Mouse (Mus musculus): ENCODE measurements around the gene Dnah2. TPM values are rescaled to one million over a fixed set of nuclear protein-coding genes. Genes with fewer than 3 reads are reported as not detected.
A peak's percentile ranks its signal among the peaks of the same experiment; 100 is the strongest.

Dnah2 gene
- total RNA-seq, 1 experiment from 2014 or later = 0.12 TPM

- no peak for ATAC-seq (ENCODE audit: extremely low read depth, insufficient number of reproducible peaks, low FRiP score, poor library complexity, severe bottlenecking)
These were observed 134.2 kb downstream of the Dnah2 start for GRCm38 (mm10) chr11:69414421-69415326.

GRCm38 (mm10) chr11:69413221-69414181 is 135.4 kb downstream of the Dnah2 start, which contains the start of gene Kdm6b:
Kdm6b (minus strand) TSS chr11:69413675.
- no peak for ATAC-seq (ENCODE audit: extremely low read depth, insufficient number of reproducible peaks, low FRiP score, poor library complexity, severe bottlenecking)

GRCm38 (mm10) chr11:69412548-69412947 is 136.4 kb downstream of the Dnah2 start:
- no peak for ATAC-seq (ENCODE audit: extremely low read depth, insufficient number of reproducible peaks, low FRiP score, poor library complexity, severe bottlenecking)

GRCm38 (mm10) chr11:69411538-69412203 is 137.2 kb downstream of the Dnah2 start:
- peak; percentile 4 for ATAC-seq (ENCODE audit: extremely low read depth, insufficient number of reproducible peaks, low FRiP score, poor library complexity, severe bottlenecking)

GRCm38 (mm10) chr11:69411073-69411535 is 137.8 kb downstream of the Dnah2 start:
- ATAC-seq (ENCODE audit: extremely low read depth, insufficient number of reproducible peaks, low FRiP score, poor library complexity, severe bottlenecking) = peak; percentile 9; the same call in 1 of the 2 replicates

- ATAC-seq (ENCODE audit: extremely low read depth, insufficient number of reproducible peaks, low FRiP score, poor library complexity, severe bottlenecking) = peak; percentile 28
These were observed 138.4 kb downstream of the Dnah2 start for GRCm38 (mm10) chr11:69410310-69411072.

- no peak for ATAC-seq (ENCODE audit: extremely low read depth, insufficient number of reproducible peaks, low FRiP score, poor library complexity, severe bottlenecking)
These were observed 138.9 kb downstream of the Dnah2 start for GRCm38 (mm10) chr11:69410045-69410309.

- ATAC-seq (ENCODE audit: extremely low read depth, insufficient number of reproducible peaks, low FRiP score, poor library complexity, severe bottlenecking) = peak; percentile 52
These were observed 139.4 kb downstream of the Dnah2 start for GRCm38 (mm10) chr11:69409378-69410044.

- ATAC-seq (ENCODE audit: extremely low read depth, insufficient number of reproducible peaks, low FRiP score, poor library complexity, severe bottlenecking) = peak; percentile 54
These were observed 140.2 kb downstream of the Dnah2 start for GRCm38 (mm10) chr11:69408541-69409377.

- ATAC-seq (ENCODE audit: extremely low read depth, insufficient number of reproducible peaks, low FRiP score, poor library complexity, severe bottlenecking) = no peak
These were observed 141.2 kb downstream of the Dnah2 start for GRCm38 (mm10) chr11:69407724-69408004.

GRCm38 (mm10) chr11:69406867-69407723 is 141.8 kb downstream of the Dnah2 start:
- ATAC-seq (ENCODE audit: extremely low read depth, insufficient number of reproducible peaks, low FRiP score, poor library complexity, severe bottlenecking) = no peak

GRCm38 (mm10) chr11:69406282-69406681 is 142.6 kb downstream of the Dnah2 start:
- no peak for ATAC-seq (ENCODE audit: extremely low read depth, insufficient number of reproducible peaks, low FRiP score, poor library complexity, severe bottlenecking)

- ATAC-seq (ENCODE audit: extremely low read depth, insufficient number of reproducible peaks, low FRiP score, poor library complexity, severe bottlenecking) = no peak
These were observed 143.3 kb downstream of the Dnah2 start for GRCm38 (mm10) chr11:69405397-69406200.

- ATAC-seq (ENCODE audit: extremely low read depth, insufficient number of reproducible peaks, low FRiP score, poor library complexity, severe bottlenecking) = no peak
These were observed 144.1 kb downstream of the Dnah2 start for GRCm38 (mm10) chr11:69404595-69405396.
